Mouse (Mus musculus) lung, embryonic 15.5 days (tissue): Measurements from ENCODE around the gene Btnl1. TPM values are rescaled to one million over a fixed set of nuclear protein-coding genes. Genes with fewer than 3 reads are reported as not detected.
A peak's percentile ranks its signal among the peaks of the same experiment; 100 is the strongest.

Experiments
- ATAC-seq: fragments of 200-750 bp; cut with Nextera tagmentation; 2 replicates; pipeline ENCODE4 v1.8.0; 2017; ENCODE audit warnings: moderate number of reproducible peaks, borderline replicate concordance; ENCODE audit not compliant: low FRiP score, low TSS enrichment; ENCODE audit errors: extremely low read depth
- H3K27ac ChIP-seq: fragments of 300-500 bp; sonication (generic); 2 replicates; pipeline ENCODE4 v1.5.1; 2015; ENCODE audit warnings: moderate library complexity, mild to moderate bottlenecking, inconsistent platforms
- H3K27me3 ChIP-seq: fragments of 300-500 bp; sonication (generic); 2 replicates; pipeline ENCODE4 v1.6.1; 2015; ENCODE audit warnings: inconsistent platforms
- H3K36me3 ChIP-seq: fragments of 300-500 bp; sonication (generic); 2 replicates; pipeline ENCODE4 v1.6.1; 2015; ENCODE audit warnings: inconsistent platforms
- H3K4me1 ChIP-seq: fragments of 300-500 bp; sonication (generic); 2 replicates; pipeline ENCODE4 v1.6.1; 2015; ENCODE audit warnings: inconsistent platforms
- H3K4me2 ChIP-seq: fragments of 300-500 bp; sonication (generic); 2 replicates; pipeline ENCODE4 v1.6.1; 2015; ENCODE audit warnings: inconsistent platforms, mild to moderate bottlenecking, moderate library complexity
- H3K4me3 ChIP-seq: fragments of 300-500 bp; sonication (generic); 2 replicates; pipeline ENCODE4 v1.5.1; 2015; ENCODE audit warnings: mild to moderate bottlenecking, inconsistent platforms
- H3K9ac ChIP-seq: fragments of 300-500 bp; sonication (generic); 2 replicates; pipeline ENCODE4 v1.6.1; 2015; ENCODE audit warnings: inconsistent platforms
- H3K9me3 ChIP-seq: fragments of 300-500 bp; sonication (generic); 2 replicates; pipeline ENCODE4 v1.6.1; 2016; ENCODE audit warnings: inconsistent platforms
- WGBS: fragments of 180-500 bp; shearing (Covaris S2); methylation state at CpG from one replicate; pipeline ENCODE4 v1.1.7; 2015; 5-methylcytosine and 5-hydroxymethylcytosine counted together
- polyA plus RNA-seq: library from polyadenylated mRNA; unstranded; fragments of >200 nt; fragmentation: Nextera tagmentation; extraction: Ambion mirVana; gene quantifications from 2 replicates; pipeline ENCODE4 v1.2.1, GENCODE M21; 2015

The Btnl1 gene
- polyA plus RNA-seq, 1 experiment from 2014 or later = not detected

- no peak for ATAC-seq
- H3K27me3 ChIP-seq = peaks cover 6% of the 10 kb centered on the region; the same call in 1 of the 2 replicates
- H3K9me3 ChIP-seq = no peaks in the 10 kb centered on the region
- 60% methylated on average over 7 of the region's 7 CpGs for WGBS
- H3K27ac ChIP-seq = no peak overlapping the region
- H3K36me3 ChIP-seq = no peaks in the 10 kb centered on the region
- H3K4me3 ChIP-seq = no peak overlapping the region
- H3K4me2 ChIP-seq = no peak overlapping the region
- no peaks in the 10 kb centered on the region for H3K4me1 ChIP-seq
- H3K9ac ChIP-seq = no peak overlapping the region
Observed at GRCm38 (mm10) chr17:34391507-34391906, 14.6 kb downstream of the Btnl1 start.

GRCm38 (mm10) chr17:34392321-34392720 lies 15.4 kb downstream of the Btnl1 start:
- no peak for ATAC-seq
- WGBS = 1% methylated on average over 24 of the region's 24 CpGs
- H3K9ac ChIP-seq = peak overlapping the region; percentile 7; the same call in 1 of the 2 replicates

GRCm38 (mm10) chr17:34397357-34397756 lies 20.4 kb downstream of the Btnl1 start:
- no peak for ATAC-seq
- 53% methylated on average over 5 of the region's 5 CpGs for WGBS
- Histone ChIP-seq H3K4me1 (no peaks in the 10 kb centered on the region), H3K27ac (no peak overlapping the region), H3K4me3 (no peak overlapping the region), H3K27me3 (peaks cover 6% of the 10 kb centered on the region; the same call in 1 of the 2 replicates), H3K36me3 (no peaks in the 10 kb centered on the region), H3K9me3 (no peaks in the 10 kb centered on the region), H3K4me2 (no peak overlapping the region), H3K9ac (no peak overlapping the region)

More at GRCm38 (mm10) chr17:34392321-34392720, 15.4 kb downstream of the Btnl1 start:
- H3K27ac ChIP-seq = no peak overlapping the region
- H3K4me3 ChIP-seq = peak overlapping the region; percentile 35
- H3K4me1 ChIP-seq = no peaks in the 10 kb centered on the region
- H3K4me2 ChIP-seq = peak overlapping the region; percentile 60
- H3K27me3 ChIP-seq = peaks cover 6% of the 10 kb centered on the region; the same call in 1 of the 2 replicates
- H3K9me3 ChIP-seq = no peaks in the 10 kb centered on the region
- no peaks in the 10 kb centered on the region for H3K36me3 ChIP-seq

- Histone ChIP-seq H3K4me2 (peak overlapping the region; percentile 89), H3K9me3 (no peaks in the 10 kb centered on the region), H3K36me3 (no peaks in the 10 kb centered on the region), H3K9ac (no peak overlapping the region), H3K27me3 (peaks cover 6% of the 10 kb centered on the region; the same call in 1 of the 2 replicates), H3K27ac (no peak overlapping the region; the same call in 1 of the 2 replicates), H3K4me1 (no peaks in the 10 kb centered on the region), H3K4me3 (peak overlapping the region; percentile 54)
- WGBS = 6% methylated on average over 9 of the region's 9 CpGs
- ATAC-seq = peak; percentile 84; the same call in 1 of the 2 replicates
Observed at GRCm38 (mm10) chr17:34398058-34398710, 21.3 kb downstream of the Btnl1 start.

GRCm38 (mm10) chr17:34398711-34399393 lies 21.9 kb downstream of the Btnl1 start, which contains the start of gene BC051142:
BC051142 (plus strand) TSS chr17:34398820.
- Histone ChIP-seq H3K4me2 (peak within 1 kb of the TSS; percentile 89), H3K27me3 (peaks cover 6% of the 10 kb centered on the region; the same call in 1 of the 2 replicates), H3K4me1 (no peaks in the 10 kb centered on the region), H3K4me3 (peak within 1 kb of the TSS; percentile 54), H3K9ac (peak within 1 kb of the TSS; percentile 51), H3K36me3 (no peaks in the 10 kb centered on the region), H3K9me3 (no peaks in the 10 kb centered on the region), H3K27ac (peak within 1 kb of the TSS; percentile 41; the same call in 1 of the 2 replicates)
- WGBS = 7% methylated on average over 34 of the region's 34 CpGs
- ATAC-seq = peak; percentile 95

GRCm38 (mm10) chr17:34399394-34399715 lies 22.4 kb downstream of the Btnl1 start:
- Histone ChIP-seq H3K4me3 (peak overlapping the region; percentile 54; the same call in 1 of the 2 replicates), H3K9ac (no peak overlapping the region), H3K4me1 (no peaks in the 10 kb centered on the region), H3K27me3 (peaks cover 6% of the 10 kb centered on the region; the same call in 1 of the 2 replicates), H3K27ac (no peak overlapping the region), H3K4me2 (peak overlapping the region; percentile 89), H3K36me3 (no peaks in the 10 kb centered on the region), H3K9me3 (no peaks in the 10 kb centered on the region)
- 58% methylated on average over 4 of the region's 4 CpGs for WGBS
- no peak for ATAC-seq

GRCm38 (mm10) chr17:34411117-34411516 lies 34.2 kb downstream of the Btnl1 start:
- H3K36me3 ChIP-seq = no peaks in the 10 kb centered on the region
- peaks cover 3% of the 10 kb centered on the region; the same call in 1 of the 2 replicates for H3K27me3 ChIP-seq
- no peak overlapping the region for H3K9ac ChIP-seq
- H3K27ac ChIP-seq = no peak overlapping the region
- WGBS = 18% methylated on average over 6 of the region's 6 CpGs
- H3K4me1 ChIP-seq = no peaks in the 10 kb centered on the region
- H3K4me3 ChIP-seq = no peak overlapping the region
- no peak for ATAC-seq
- H3K4me2 ChIP-seq = no peak overlapping the region
- no peaks in the 10 kb centered on the region for H3K9me3 ChIP-seq

GRCm38 (mm10) chr17:34420014-34420413 lies 43.1 kb downstream of the Btnl1 start:
- WGBS = 69% methylated on average over 7 of the region's 7 CpGs
- Histone ChIP-seq H3K4me3 (no peak overlapping the region), H3K9me3 (no peaks in the 10 kb centered on the region), H3K9ac (no peak overlapping the region), H3K27me3 (no peaks in the 10 kb centered on the region), H3K36me3 (no peaks in the 10 kb centered on the region), H3K4me2 (no peak overlapping the region), H3K27ac (no peak overlapping the region), H3K4me1 (no peaks in the 10 kb centered on the region)
- ATAC-seq = no peak

- H3K4me2 ChIP-seq = no peak overlapping the region
- no peaks in the 10 kb centered on the region for H3K27me3 ChIP-seq
- H3K27ac ChIP-seq = no peak overlapping the region
- no peak for ATAC-seq
- H3K9ac ChIP-seq = no peak overlapping the region
- H3K4me1 ChIP-seq = no peaks in the 10 kb centered on the region
- no peak overlapping the region for H3K4me3 ChIP-seq
- H3K9me3 ChIP-seq = no peaks in the 10 kb centered on the region
- H3K36me3 ChIP-seq = no peaks in the 10 kb centered on the region
Observed at GRCm38 (mm10) chr17:34427597-34427996, 50.7 kb downstream of the Btnl1 start.

Other genes with a start within 250 kb of the Btnl1 start
- gene H2-DMb2, start 233.8 kb upstream of the Btnl1 start, polyA plus RNA-seq = 1.8 and 1.9 TPM in 2 replicates
- gene H2-DMb1, start 224.1 kb upstream of the Btnl1 start, polyA plus RNA-seq = 2.0 and 3.2 TPM in 2 replicates
- 6.7 and 7.6 TPM in 2 replicates for gene Tap1, start 189.6 kb upstream of the Btnl1 start, polyA plus RNA-seq
- gene Psmb9, start 189.4 kb upstream of the Btnl1 start, polyA plus RNA-seq = 6.5 and 10.8 TPM in 2 replicates
- gene Psmb8, start 179.4 kb upstream of the Btnl1 start, polyA plus RNA-seq = 17.1 and 29.7 TPM in 2 replicates
- 8.6 and 12.7 TPM in 2 replicates for gene Tap2, start 173.6 kb upstream of the Btnl1 start, polyA plus RNA-seq
- 0.09 and 0.14 TPM in 2 replicates for gene H2-Ob, start 138.2 kb upstream of the Btnl1 start, polyA plus RNA-seq
- 12.1 and 42.0 TPM in 2 replicates for gene H2-Ab1, start 119.4 kb upstream of the Btnl1 start, polyA plus RNA-seq
- gene H2-Aa, start 89.3 kb upstream of the Btnl1 start, polyA plus RNA-seq = 6.3 and 18.9 TPM in 2 replicates
- gene H2-Eb1, start 71.3 kb upstream of the Btnl1 start, polyA plus RNA-seq = 4.7 and 12.0 TPM in 2 replicates
- gene H2-Eb2, start 51.5 kb upstream of the Btnl1 start, polyA plus RNA-seq = 0.11 TPM in 1 of 2 replicates, not detected in the other
- 0.08 and 0.16 TPM in 2 replicates for gene Btnl2, start 22.3 kb upstream of the Btnl1 start, polyA plus RNA-seq
- gene BC051142, start 21.7 kb downstream of the Btnl1 start, polyA plus RNA-seq = 0.37 and 0.89 TPM in 2 replicates
- not detected in 2 replicates for gene Btnl4, start 100.2 kb downstream of the Btnl1 start, polyA plus RNA-seq
- not detected in 2 replicates for gene Btnl6, start 140.2 kb downstream of the Btnl1 start, polyA plus RNA-seq
- 11.2 and 12.0 TPM in 2 replicates for gene Notch4, start 187.1 kb downstream of the Btnl1 start, polyA plus RNA-seq
- 11.5 and 17.9 TPM in 2 replicates for gene Gpsm3, start 212.7 kb downstream of the Btnl1 start, polyA plus RNA-seq
- gene Pbx2, start 214.1 kb downstream of the Btnl1 start, polyA plus RNA-seq = 8.8 and 9.8 TPM in 2 replicates
- 197 and 248 TPM in 2 replicates for gene Ager, start 220.7 kb downstream of the Btnl1 start, polyA plus RNA-seq
- gene Rnf5, start 226.6 kb downstream of the Btnl1 start, polyA plus RNA-seq = 122 and 124 TPM in 2 replicates
- gene Agpat1, start 227.1 kb downstream of the Btnl1 start, polyA plus RNA-seq = 51.8 and 51.9 TPM in 2 replicates
- gene Egfl8, start 238.8 kb downstream of the Btnl1 start, polyA plus RNA-seq = 2.2 and 2.8 TPM in 2 replicates